Mouse (Mus musculus) large intestine, adult 2 months (tissue): ENCODE data around the gene Ugt1a6b. TPM values are rescaled to one million over a fixed set of nuclear protein-coding genes. Genes with fewer than 3 reads are reported as not detected.
A peak's percentile ranks its signal among the peaks of the same experiment; 100 is the strongest.

Experiments
- DNase-seq: peaks from one replicate; pipeline ENCODE4 v3.0.0-alpha.2; 2012; ENCODE audit warnings: low read depth, low spot score
- WGBS: fragments of 180-500 bp; shearing (Covaris S2); methylation state at CpG from one replicate; pipeline ENCODE4 v1.1.7; 2018; 5-methylcytosine and 5-hydroxymethylcytosine counted together
- polyA plus RNA-seq: library from polyadenylated mRNA; depleted of rRNA; stranded (reverse); fragments of >200 nt; gene quantifications from 2 replicates; pipeline ENCODE4 v1.2.3, GENCODE M21; 2012

The Ugt1a6b gene
- polyA plus RNA-seq, 1 experiment, result 2.2 TPM

GRCm38 (mm10) chr1:88233421-88234247 is 130.6 kb downstream of the Ugt1a6b start:
- DNase-seq, result no peak
- 66% methylated on average over 14 of the region's 14 CpGs for WGBS

- WGBS, result 68% methylated on average over 4 of the region's 4 CpGs
- DNase-seq, result no peak
These were observed 131.2 kb downstream of the Ugt1a6b start for GRCm38 (mm10) chr1:88234248-88234610.

DNA sequence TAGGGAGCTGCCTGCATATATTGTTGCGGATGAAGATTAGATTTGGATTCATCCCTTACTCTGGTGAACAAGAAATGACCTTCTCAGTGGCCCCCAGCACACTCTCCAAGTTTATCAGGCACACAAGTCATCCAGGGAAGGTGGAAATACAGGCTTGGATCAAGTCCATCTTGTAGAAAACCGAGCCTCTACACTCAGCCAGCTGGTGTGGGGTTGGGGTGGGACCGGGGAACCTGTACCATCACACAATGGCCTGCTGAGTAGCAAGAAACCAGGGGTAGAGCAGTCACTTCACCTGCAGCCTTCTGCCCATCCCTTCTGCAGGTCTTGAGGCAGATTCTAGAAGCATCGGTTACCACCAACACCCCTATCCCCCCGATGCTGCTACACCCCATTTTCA is 131.6 kb downstream of the Ugt1a6b start:
- 37% methylated on average over 5 of the region's 5 CpGs for WGBS
- DNase-seq, result no peak

DNA sequence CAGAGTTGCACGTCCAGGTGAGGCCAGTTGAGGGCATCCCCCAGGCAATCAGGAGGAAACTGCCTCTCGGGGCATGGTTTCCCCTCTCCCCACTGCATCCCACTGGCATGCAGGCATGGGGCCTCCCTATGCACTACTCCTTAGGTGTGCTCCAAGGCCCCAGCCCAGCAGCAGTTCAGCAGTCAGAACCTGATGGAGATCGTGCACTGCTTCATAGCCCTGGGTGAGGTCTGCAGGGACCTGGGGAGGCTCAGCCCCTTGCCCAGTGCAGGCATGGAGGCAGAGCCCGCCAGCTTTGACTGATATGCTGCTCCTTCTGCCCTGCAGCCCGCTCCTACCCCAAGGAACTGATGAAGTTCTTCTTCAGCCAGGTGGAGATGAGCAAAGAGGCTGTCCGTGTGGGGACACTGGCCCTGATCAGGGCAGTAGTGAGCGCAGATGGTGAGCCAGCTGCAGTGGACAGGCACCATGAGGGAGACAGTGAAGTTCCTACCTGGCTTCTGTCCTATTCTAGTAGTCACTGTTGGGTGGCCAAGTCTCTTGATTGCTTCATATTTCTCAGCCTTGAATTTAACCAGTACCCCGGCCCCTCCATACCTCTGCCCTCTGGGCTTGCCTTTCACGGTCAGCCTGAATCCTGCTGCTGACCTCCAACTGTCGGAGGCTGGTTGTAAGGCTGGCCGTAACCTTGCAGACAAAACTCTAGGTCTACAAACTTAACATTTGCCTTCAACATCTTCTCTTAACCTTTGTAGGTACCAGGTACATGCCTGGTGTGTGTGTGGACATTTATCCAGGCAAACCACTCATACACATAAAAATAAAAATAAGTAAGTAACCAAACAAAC is 132.2 kb downstream of the Ugt1a6b start:
- 67% methylated on average over 11 of the region's 11 CpGs for WGBS
- DNase-seq, result no peak

- no peak for DNase-seq
- WGBS, result 58% methylated on average over 4 of the region's 4 CpGs
These were observed 132.9 kb downstream of the Ugt1a6b start for GRCm38 (mm10) chr1:88235894-88236415.

- WGBS, result 61% methylated on average over 5 of the region's 5 CpGs
- no peak for DNase-seq
These were observed 134.3 kb downstream of the Ugt1a6b start for GRCm38 (mm10) chr1:88237311-88237710.

- WGBS, result 77% methylated on average over 6 of the region's 6 CpGs
- DNase-seq, result no peak
These were observed 135.7 kb downstream of the Ugt1a6b start for GRCm38 (mm10) chr1:88238771-88239170.

GRCm38 (mm10) chr1:88240072-88240471 is 137.0 kb downstream of the Ugt1a6b start:
- no peak for DNase-seq
- WGBS, result 68% methylated on average over 5 of the region's 5 CpGs

- 73% methylated on average over 4 of the region's 4 CpGs for WGBS
- no peak for DNase-seq
These were observed 137.5 kb downstream of the Ugt1a6b start for GRCm38 (mm10) chr1:88240579-88240978.

DNA sequence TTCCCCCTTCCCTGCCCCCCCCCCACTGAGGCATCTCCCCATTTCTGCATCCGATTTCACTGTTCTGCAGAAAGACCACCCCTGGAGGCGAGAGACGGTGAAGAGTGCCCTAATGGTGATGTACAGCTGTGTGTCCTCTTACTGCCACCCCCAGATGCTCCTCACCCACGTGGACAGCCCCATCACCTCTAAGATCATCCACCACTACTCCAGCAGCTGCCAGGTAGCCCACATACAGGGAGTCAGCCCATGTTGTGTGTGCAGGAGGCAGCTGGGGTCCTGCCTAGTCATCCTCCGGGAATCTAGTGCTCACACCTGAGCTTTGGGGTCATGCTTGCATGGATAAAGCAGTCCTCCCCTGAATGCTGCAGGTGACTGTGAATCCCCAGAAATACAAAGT is 140.8 kb downstream of the Ugt1a6b start:
- no peak for DNase-seq
- 67% methylated on average over 5 of the region's 5 CpGs for WGBS

- no peak for DNase-seq
- 76% methylated on average over 6 of the region's 6 CpGs for WGBS
These were observed 142.8 kb downstream of the Ugt1a6b start for GRCm38 (mm10) chr1:88245881-88246280.

DNA sequence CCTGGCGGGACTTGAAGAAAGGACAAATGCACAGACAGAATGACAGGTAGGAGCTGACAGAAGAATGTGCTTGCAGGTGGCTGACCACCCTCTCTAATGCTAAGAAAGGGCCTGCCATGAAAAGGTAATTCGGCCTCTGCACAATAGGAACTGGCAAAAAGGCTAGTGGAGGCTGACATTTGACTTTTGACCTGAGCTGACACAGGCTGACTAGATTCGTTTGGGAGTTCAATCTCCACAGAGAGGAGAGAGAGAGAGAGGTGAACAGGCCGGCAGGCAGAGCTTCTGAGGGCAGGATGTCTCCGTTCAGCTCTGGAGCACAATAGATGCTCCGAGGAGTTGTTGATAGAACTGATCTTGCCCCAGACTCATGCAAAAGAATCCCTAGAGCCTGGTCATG is 143.3 kb downstream of the Ugt1a6b start:
- no peak for DNase-seq
- 44% methylated on average over 6 of the region's 6 CpGs for WGBS

DNA sequence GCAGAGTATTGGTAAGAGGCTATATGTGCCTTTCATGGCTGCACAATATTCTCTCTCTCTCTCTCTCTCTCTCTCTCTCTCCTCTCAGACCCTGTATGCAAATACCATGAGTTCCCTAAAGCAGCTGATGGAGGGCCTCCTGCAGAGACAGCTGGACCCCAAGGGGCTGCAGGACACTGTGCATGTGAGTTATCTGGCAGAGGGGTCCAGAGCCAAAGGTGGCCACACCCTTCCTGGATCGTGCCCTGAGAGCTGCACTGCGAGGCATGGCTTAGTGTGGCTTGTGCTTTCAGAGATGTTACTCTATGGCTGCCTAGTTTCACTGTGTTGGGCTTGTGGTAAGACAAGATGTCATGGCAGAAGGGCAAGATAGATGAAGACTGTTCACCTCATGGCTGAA is 144.6 kb downstream of the Ugt1a6b start:
- 39% methylated on average over 2 of the region's 2 CpGs for WGBS
- no peak for DNase-seq

DNA sequence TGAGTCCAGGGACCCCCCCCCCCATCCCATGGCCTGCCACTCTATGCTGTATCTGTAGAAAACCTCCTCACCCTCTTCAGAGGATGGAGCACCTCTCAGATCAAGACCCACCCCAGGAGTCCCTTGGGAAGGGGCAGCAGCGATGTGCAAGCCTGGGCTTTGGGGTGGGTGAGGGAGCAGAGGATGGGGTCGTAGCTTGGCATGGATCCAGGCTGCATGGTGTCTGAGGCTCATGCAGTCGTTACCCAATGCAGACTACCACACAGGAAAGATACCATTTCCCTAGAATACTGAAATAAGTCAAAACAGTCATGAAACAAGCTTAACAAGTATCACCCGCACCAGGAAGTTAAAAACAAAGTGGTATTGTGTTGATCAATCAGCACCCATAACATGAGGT is 145.6 kb downstream of the Ugt1a6b start:
- 54% methylated on average over 4 of the region's 4 CpGs for WGBS

GRCm38 (mm10) chr1:88249596-88249995 is 146.5 kb downstream of the Ugt1a6b start:
- WGBS, result 80% methylated on average over 7 of the region's 7 CpGs
- no peak for DNase-seq

More for the DNA sequence above, 145.6 kb downstream of the Ugt1a6b start:
- DNase-seq, result no peak

DNA sequence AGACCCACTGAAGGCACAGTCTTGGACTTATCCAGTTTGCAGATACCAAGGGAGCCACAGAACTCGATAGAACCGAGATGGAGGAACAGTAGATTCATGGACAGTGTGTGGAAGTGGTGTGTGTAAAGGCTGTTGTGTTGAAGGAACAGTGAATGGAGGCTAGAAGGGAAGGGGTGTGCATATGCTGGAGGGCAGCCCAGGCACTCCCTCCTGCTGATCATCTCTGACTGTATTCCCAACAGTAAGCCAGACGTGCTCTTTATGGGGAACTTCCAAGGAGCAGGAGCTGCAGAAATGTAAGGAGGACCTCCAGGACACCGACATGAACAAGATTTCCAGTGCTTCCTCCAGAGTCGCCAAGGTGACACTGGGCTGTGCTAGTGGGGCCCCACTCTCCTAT is 147.0 kb downstream of the Ugt1a6b start:
- WGBS, result 83% methylated on average over 5 of the region's 5 CpGs
- DNase-seq, result no peak

DNA sequence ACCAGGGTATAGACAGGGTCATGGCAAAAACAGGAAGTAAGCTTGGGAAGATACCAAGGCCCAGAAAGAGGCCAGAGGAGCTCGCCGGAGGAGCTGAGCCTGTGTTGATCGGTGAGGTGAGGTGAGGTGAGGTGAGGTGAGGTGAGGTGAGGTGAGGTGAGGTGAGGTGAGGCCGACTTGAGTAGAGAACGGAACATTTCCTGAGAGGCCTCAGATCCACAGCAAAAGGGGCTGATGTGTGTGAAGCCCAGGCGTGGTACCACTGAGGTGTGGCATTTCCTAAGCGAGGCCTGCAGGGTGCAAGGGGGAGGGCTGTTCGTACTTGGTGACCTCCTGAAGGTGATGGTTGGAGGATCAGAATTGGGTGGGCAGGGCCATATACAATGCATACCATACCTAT is 150.1 kb downstream of the Ugt1a6b start:
- DNase-seq, result no peak
- WGBS, result 64% methylated on average over 8 of the region's 8 CpGs

DNA sequence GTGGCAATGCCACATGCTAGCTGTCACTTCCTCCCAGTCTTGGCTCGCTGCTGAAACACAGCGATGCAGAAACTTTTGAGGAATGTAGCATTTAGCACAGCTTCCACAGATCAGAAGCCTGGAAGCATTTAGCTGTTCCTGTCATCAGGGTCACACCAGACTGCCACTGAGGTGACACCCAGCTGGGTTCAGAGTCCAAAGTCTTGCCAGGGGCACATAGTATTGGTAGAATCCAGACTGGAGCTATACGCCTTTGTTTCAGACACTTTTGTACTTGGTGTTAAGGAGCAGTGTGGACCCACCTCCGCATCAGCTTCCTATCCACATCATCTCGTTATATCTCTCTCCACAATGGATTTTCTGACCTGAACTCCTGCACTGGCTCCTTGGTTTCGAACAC is 150.5 kb downstream of the Ugt1a6b start:
- DNase-seq, result peak; percentile 47
- WGBS, result 66% methylated on average over 6 of the region's 6 CpGs

DNA sequence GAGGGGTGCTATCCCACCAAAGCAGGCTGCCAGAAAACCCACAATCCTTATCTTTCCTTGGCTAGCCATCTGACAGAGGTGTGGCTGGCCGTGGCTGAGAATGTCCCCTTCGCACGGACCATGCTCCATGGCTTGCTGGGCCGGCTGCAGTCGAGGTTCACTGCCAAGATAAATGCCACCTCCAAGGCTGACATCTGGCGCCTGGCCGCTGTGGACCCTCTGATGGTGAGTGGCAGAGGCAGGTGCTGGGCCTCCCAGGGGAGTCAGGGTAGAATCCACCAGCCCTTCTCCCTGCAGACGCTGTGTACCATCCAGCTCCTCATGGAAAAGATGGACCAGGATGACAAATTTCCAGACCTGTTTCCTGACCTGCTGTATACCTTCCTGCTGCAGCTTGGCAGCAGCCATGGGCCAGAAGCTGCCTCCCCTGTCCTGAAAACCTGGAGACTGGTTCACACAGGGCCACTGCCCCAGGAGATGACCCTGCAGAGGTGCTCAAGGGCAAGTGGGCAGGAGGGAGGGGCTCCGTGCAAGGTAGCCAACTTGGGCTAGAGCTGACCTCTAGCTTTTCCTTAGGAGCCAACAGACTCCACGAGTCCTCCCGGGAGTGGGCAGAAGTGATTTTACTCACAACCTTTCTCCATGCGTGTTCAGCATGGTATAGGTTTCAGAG is 151.9 kb downstream of the Ugt1a6b start:
- no peak for DNase-seq

GRCm38 (mm10) chr1:88255466-88255857 is 152.4 kb downstream of the Ugt1a6b start:
- no peak for DNase-seq
- 58% methylated on average over 2 of the region's 2 CpGs for WGBS

More for the DNA sequence above, 151.9 kb downstream of the Ugt1a6b start:
- 85% methylated on average over 12 of the region's 12 CpGs for WGBS
